Mouse (Mus musculus) limb, embryonic 13.5 days (tissue): ENCODE measurements around the gene Pdp2. TPM values are rescaled to one million over a fixed set of nuclear protein-coding genes. Genes with fewer than 3 reads are reported as not detected.

ENCODE experiments used
- ATAC-seq: fragments of 200-750 bp; cut with Nextera tagmentation; 2 replicates; pipeline ENCODE4 v1.8.0; 2017; ENCODE audit warnings: low read depth, moderate number of reproducible peaks, moderate TSS enrichment; ENCODE audit not compliant: low FRiP score
- H3K27ac ChIP-seq: fragments of 300-500 bp; sonication (generic); 2 replicates; pipeline ENCODE4 v1.5.1; 2015; ENCODE audit warnings: inconsistent platforms, mild to moderate bottlenecking, moderate library complexity
- H3K27me3 ChIP-seq: fragments of 300-500 bp; sonication (generic); 2 replicates; pipeline ENCODE4 v1.6.1; 2015; ENCODE audit warnings: mild to moderate bottlenecking, inconsistent platforms
- H3K36me3 ChIP-seq: fragments of 300-500 bp; sonication (generic); 2 replicates; pipeline ENCODE4 v1.6.1; 2015; ENCODE audit warnings: inconsistent platforms, mild to moderate bottlenecking, moderate library complexity
- H3K4me1 ChIP-seq: fragments of 300-500 bp; sonication (generic); 2 replicates; pipeline ENCODE4 v1.6.1; 2015; ENCODE audit warnings: inconsistent platforms
- H3K4me2 ChIP-seq: fragments of 300-500 bp; sonication (generic); replicated peaks from 2 replicates; pipeline ENCODE4 v1.6.1; 2015; ENCODE audit warnings: inconsistent platforms, mild to moderate bottlenecking, moderate library complexity
- H3K4me3 ChIP-seq: fragments of 300-500 bp; sonication (generic); 2 replicates; pipeline ENCODE4 v1.5.1; 2015; ENCODE audit warnings: moderate library complexity, mild to moderate bottlenecking, inconsistent platforms
- H3K9ac ChIP-seq: fragments of 300-500 bp; sonication (generic); 2 replicates; pipeline ENCODE4 v1.6.1; 2015; ENCODE audit warnings: mild to moderate bottlenecking, inconsistent platforms
- H3K9me3 ChIP-seq: fragments of 300-500 bp; sonication (generic); 2 replicates; pipeline ENCODE4 v1.6.1; 2016; ENCODE audit warnings: inconsistent platforms
- WGBS: fragments of 180-500 bp; shearing (Covaris S2); methylation state at CpG from one replicate; pipeline ENCODE4 v1.1.7; 2015; 5-methylcytosine and 5-hydroxymethylcytosine counted together
- polyA plus RNA-seq: library from polyadenylated mRNA; unstranded; fragments of >200 nt; fragmentation: Nextera tagmentation; extraction: Ambion mirVana; gene quantifications from 2 replicates; pipeline ENCODE4 v1.2.1, GENCODE M21; 2015

The Pdp2 gene
- polyA plus RNA-seq: 13.8 and 14.0 TPM in 2 replicates

GRCm38 (mm10) chr8:104591133-104591834, at the start of gene Pdp2:
Pdp2 (plus strand) TSS chr8:104591451.
- under 1% methylated on average over 44 of the region's 44 CpGs for WGBS
- H3K27ac ChIP-seq: peak within 1 kb of the TSS; percentile 83
- H3K9me3 ChIP-seq: no peaks in the 10 kb centered on the region
- H3K4me1 ChIP-seq: peaks cover 14% of the 10 kb centered on the region
- peak; percentile 98 for ATAC-seq
- H3K4me2 ChIP-seq: peak within 1 kb of the TSS; percentile 88
- H3K4me3 ChIP-seq: peak within 1 kb of the TSS; percentile 69
- H3K36me3 ChIP-seq: peaks cover 28% of the 10 kb centered on the region
- H3K27me3 ChIP-seq: no peaks in the 10 kb centered on the region
- H3K9ac ChIP-seq: peak within 1 kb of the TSS; percentile 74

- no peak for ATAC-seq
- Histone ChIP-seq H3K4me3 (peak overlapping the region; percentile 49), H3K27me3 (peaks cover 62% of the 10 kb centered on the region), H3K27ac (no peak overlapping the region), H3K9me3 (no peaks in the 10 kb centered on the region), H3K36me3 (no peaks in the 10 kb centered on the region), H3K9ac (peak overlapping the region; percentile 57), H3K4me2 (peak overlapping the region; percentile 88), H3K4me1 (peaks cover 15% of the 10 kb centered on the region)
- WGBS: 18% methylated on average over 8 of the region's 8 CpGs
These were observed 49.8 kb upstream of the Pdp2 start for GRCm38 (mm10) chr8:104541515-104541880.

- H3K36me3 ChIP-seq: no peaks in the 10 kb centered on the region
- H3K4me1 ChIP-seq: peaks cover 15% of the 10 kb centered on the region
- ATAC-seq: no peak
- peaks cover 62% of the 10 kb centered on the region for H3K27me3 ChIP-seq
- H3K4me3 ChIP-seq: no peak overlapping the region
- no peaks in the 10 kb centered on the region for H3K9me3 ChIP-seq
- no peak overlapping the region for H3K9ac ChIP-seq
- H3K4me2 ChIP-seq: no peak overlapping the region
- 16% methylated on average over 11 of the region's 11 CpGs for WGBS
- no peak overlapping the region for H3K27ac ChIP-seq
These were observed 49.1 kb upstream of the Pdp2 start for GRCm38 (mm10) chr8:104542160-104542559.

- no peaks in the 10 kb centered on the region for H3K9me3 ChIP-seq
- H3K36me3 ChIP-seq: no peaks in the 10 kb centered on the region
- no peak overlapping the region for H3K4me3 ChIP-seq
- no peak overlapping the region for H3K4me2 ChIP-seq
- no peak overlapping the region for H3K27ac ChIP-seq
- no peak for ATAC-seq
- H3K9ac ChIP-seq: no peak overlapping the region
- peaks cover 59% of the 10 kb centered on the region for H3K27me3 ChIP-seq
- WGBS: 80% methylated on average over 8 of the region's 8 CpGs
- peaks cover 11% of the 10 kb centered on the region for H3K4me1 ChIP-seq
These were observed 47.7 kb upstream of the Pdp2 start for GRCm38 (mm10) chr8:104543440-104544045.

- Histone ChIP-seq H3K27me3 (no peaks in the 10 kb centered on the region), H3K9ac (no peak overlapping the region), H3K27ac (no peak overlapping the region), H3K36me3 (no peaks in the 10 kb centered on the region), H3K9me3 (no peaks in the 10 kb centered on the region), H3K4me2 (no peak overlapping the region), H3K4me1 (no peaks in the 10 kb centered on the region), H3K4me3 (no peak overlapping the region)
- WGBS: 86% methylated on average over 4 of the region's 4 CpGs
- ATAC-seq: no peak
These were observed 36.1 kb upstream of the Pdp2 start for GRCm38 (mm10) chr8:104555191-104555590.

GRCm38 (mm10) chr8:104557226-104557625, 34.0 kb upstream of the Pdp2 start:
- no peaks in the 10 kb centered on the region for H3K9me3 ChIP-seq
- H3K27ac ChIP-seq: no peak overlapping the region
- H3K36me3 ChIP-seq: no peaks in the 10 kb centered on the region
- ATAC-seq: no peak
- 67% methylated on average over 7 of the region's 7 CpGs for WGBS
- H3K4me1 ChIP-seq: no peaks in the 10 kb centered on the region
- no peak overlapping the region for H3K4me3 ChIP-seq
- H3K4me2 ChIP-seq: no peak overlapping the region
- H3K9ac ChIP-seq: no peak overlapping the region
- no peaks in the 10 kb centered on the region for H3K27me3 ChIP-seq

GRCm38 (mm10) chr8:104560731-104561130, 30.5 kb upstream of the Pdp2 start:
- H3K4me2 ChIP-seq: no peak overlapping the region
- ATAC-seq: no peak
- no peaks in the 10 kb centered on the region for H3K9me3 ChIP-seq
- H3K4me1 ChIP-seq: no peaks in the 10 kb centered on the region
- H3K4me3 ChIP-seq: no peak overlapping the region
- H3K9ac ChIP-seq: no peak overlapping the region
- no peak overlapping the region for H3K27ac ChIP-seq
- no peaks in the 10 kb centered on the region for H3K27me3 ChIP-seq
- no peaks in the 10 kb centered on the region for H3K36me3 ChIP-seq

- Histone ChIP-seq H3K9ac (no peak overlapping the region), H3K4me3 (no peak overlapping the region), H3K4me2 (peak overlapping the region; percentile 31; the same call in 1 of the 2 replicates), H3K27me3 (no peaks in the 10 kb centered on the region), H3K4me1 (no peaks in the 10 kb centered on the region), H3K9me3 (no peaks in the 10 kb centered on the region), H3K27ac (no peak overlapping the region), H3K36me3 (no peaks in the 10 kb centered on the region)
- 16% methylated on average over 22 of the region's 22 CpGs for WGBS
- ATAC-seq: peak; percentile 77
These were observed 26.4 kb upstream of the Pdp2 start for GRCm38 (mm10) chr8:104564633-104565456.

GRCm38 (mm10) chr8:104565457-104565798, 25.8 kb upstream of the Pdp2 start:
- 96% methylated on average over 5 of the region's 5 CpGs for WGBS
- H3K9me3 ChIP-seq: no peaks in the 10 kb centered on the region
- H3K9ac ChIP-seq: no peak overlapping the region
- 0 out of 2 replicates have a peak, but pooled peaks have one; percentile 8 for ATAC-seq
- H3K4me2 ChIP-seq: no peak overlapping the region
- H3K4me3 ChIP-seq: no peak overlapping the region
- H3K36me3 ChIP-seq: no peaks in the 10 kb centered on the region
- H3K4me1 ChIP-seq: no peaks in the 10 kb centered on the region
- no peak overlapping the region for H3K27ac ChIP-seq
- H3K27me3 ChIP-seq: no peaks in the 10 kb centered on the region

- no peak for ATAC-seq
These were observed 21.7 kb upstream of the Pdp2 start for GRCm38 (mm10) chr8:104569559-104569958.

GRCm38 (mm10) chr8:104570436-104571343, 20.6 kb upstream of the Pdp2 start:
- no peaks in the 10 kb centered on the region for H3K9me3 ChIP-seq
- 0 out of 2 replicates have a peak, but pooled peaks cover 3% of the 10 kb centered on the region for H3K4me1 ChIP-seq
- no peak overlapping the region for H3K27ac ChIP-seq
- H3K4me3 ChIP-seq: peak overlapping the region; percentile 40
- H3K4me2 ChIP-seq: peak overlapping the region; percentile 72
- no peaks in the 10 kb centered on the region for H3K27me3 ChIP-seq
- ATAC-seq: peak; percentile 72
- no peaks in the 10 kb centered on the region for H3K36me3 ChIP-seq
- H3K9ac ChIP-seq: peak overlapping the region; percentile 31; the same call in 1 of the 2 replicates
- 6% methylated on average over 26 of the region's 26 CpGs for WGBS

More at GRCm38 (mm10) chr8:104569559-104569958, 21.7 kb upstream of the Pdp2 start:
- Histone ChIP-seq H3K27ac (no peak overlapping the region), H3K27me3 (no peaks in the 10 kb centered on the region), H3K9me3 (no peaks in the 10 kb centered on the region), H3K4me1 (0 out of 2 replicates have a peak, but pooled peaks cover 3% of the 10 kb centered on the region), H3K4me2 (no peak overlapping the region), H3K9ac (no peak overlapping the region), H3K4me3 (no peak overlapping the region), H3K36me3 (no peaks in the 10 kb centered on the region)
- WGBS: 41% methylated on average over 1 of the region's 1 CpGs
